Mouse (Mus musculus) forebrain, postnatal 0 days (tissue): ENCODE data around the gene Nfx1. TPM values are rescaled to one million over a fixed set of nuclear protein-coding genes. Genes with fewer than 3 reads are reported as not detected.

Experiments used
- ATAC-seq: fragments of 200-750 bp; cut with Nextera tagmentation; 2 replicates; pipeline ENCODE4 v1.8.0; 2017; ENCODE audit warnings: mild to moderate bottlenecking, moderate library complexity
- DNase-seq: peaks from one replicate; pipeline ENCODE4 v3.0.0-alpha.2; 2015
- H3K27ac ChIP-seq: fragments of 300-500 bp; sonication (generic); 2 replicates; pipeline ENCODE4 v1.5.1; 2014; ENCODE audit warnings: low read depth, mild to moderate bottlenecking, antibody characterized with exemption, low read length, moderate library complexity, mixed read lengths
- H3K27me3 ChIP-seq: fragments of 300-500 bp; sonication (generic); 2 replicates; pipeline ENCODE4 v1.6.1; 2014; ENCODE audit warnings: mild to moderate bottlenecking, low read length, mixed read lengths; ENCODE audit not compliant: insufficient read depth
- H3K36me3 ChIP-seq: fragments of 300-500 bp; sonication (generic); 2 replicates; pipeline ENCODE4 v1.6.1; 2014; ENCODE audit warnings: mild to moderate bottlenecking, moderate library complexity; ENCODE audit not compliant: insufficient read depth
- H3K4me1 ChIP-seq: fragments of 300-500 bp; sonication (generic); 2 replicates; pipeline ENCODE4 v1.6.1; 2014; ENCODE audit warnings: antibody characterized with exemption; ENCODE audit not compliant: insufficient read depth
- H3K4me2 ChIP-seq: fragments of 300-500 bp; sonication (generic); 2 replicates; pipeline ENCODE4 v1.6.1; 2014; ENCODE audit warnings: low read depth, mild to moderate bottlenecking, moderate library complexity
- H3K4me3 ChIP-seq: fragments of 300-500 bp; sonication (generic); 2 replicates; pipeline ENCODE4 v1.5.1; 2014; ENCODE audit warnings: low read depth, low read length, mixed read lengths
- H3K9ac ChIP-seq: fragments of 300-500 bp; sonication (generic); 2 replicates; pipeline ENCODE4 v1.6.1; 2014; ENCODE audit warnings: mild to moderate bottlenecking
- H3K9me3 ChIP-seq: fragments of 300-500 bp; sonication (generic); 2 replicates; pipeline ENCODE4 v1.6.1; 2016; ENCODE audit warnings: low read length
- CTCF ChIP-seq: sonication (generic); IDR thresholded peaks from 2 replicates; pipeline ENCODE4 v1.5.1; 2016; ENCODE audit warnings: antibody characterized with exemption, control low read depth, low read depth
- WGBS: fragments of 180-500 bp; shearing (Covaris S2); extraction: QIAGEN DNeasy Blood & Tissue Kit; methylation state at CpG from one replicate; pipeline ENCODE4 v1.1.7; 2014; 5-methylcytosine and 5-hydroxymethylcytosine counted together
- polyA plus RNA-seq: library from polyadenylated mRNA; unstranded; fragments of >200 nt; fragmentation: Nextera tagmentation; extraction: Ambion mirVana; gene quantifications from 2 replicates; pipeline ENCODE4 v1.2.1, GENCODE M21; 2015
- total RNA-seq: library from RNA; depleted of rRNA; stranded (reverse); fragments of >200 nt; gene quantifications from 2 replicates; pipeline ENCODE4 v1.2.3, GENCODE M21; 2014

Gene Nfx1
- total and polyA plus RNA-seq, 2 experiments from 2014 or later = 68.4 to 92.1 TPM

DNA sequence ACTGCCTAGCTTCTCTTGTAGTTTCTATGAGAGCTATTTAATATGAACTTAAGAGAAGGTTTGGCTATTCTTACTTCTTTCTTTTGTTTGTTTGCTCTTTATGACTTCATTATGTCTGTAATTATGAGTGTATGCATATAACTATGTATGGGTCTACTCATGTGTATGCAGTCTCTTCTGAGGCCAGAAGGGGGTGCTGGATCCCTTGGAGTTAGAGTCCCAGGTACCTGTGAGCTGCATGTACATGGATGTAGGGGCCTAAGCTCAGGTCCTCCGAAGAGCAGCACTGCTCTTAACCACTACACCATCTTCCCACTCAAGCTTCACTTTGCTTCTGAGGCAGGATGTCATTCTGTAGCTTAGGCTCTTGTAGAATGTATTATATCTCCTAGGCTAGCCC, 17.2 kb upstream of the Nfx1 start:
- DNase-seq (no peak), ATAC-seq (no peak)
- Histone ChIP-seq H3K27me3 (no peaks in the 10 kb centered on the region), H3K4me3 (no peak overlapping the region), H3K4me1 (peaks cover 8% of the 10 kb centered on the region), H3K27ac (no peak overlapping the region), H3K9ac (no peak overlapping the region), H3K36me3 (peaks cover 51% of the 10 kb centered on the region), H3K4me2 (no peak overlapping the region), H3K9me3 (no peaks in the 10 kb centered on the region)
- 100% methylated on average over 1 of the region's 1 CpGs for WGBS
- peak; percentile 32; the same call in 1 of the 2 replicates for TF ChIP-seq CTCF

DNA sequence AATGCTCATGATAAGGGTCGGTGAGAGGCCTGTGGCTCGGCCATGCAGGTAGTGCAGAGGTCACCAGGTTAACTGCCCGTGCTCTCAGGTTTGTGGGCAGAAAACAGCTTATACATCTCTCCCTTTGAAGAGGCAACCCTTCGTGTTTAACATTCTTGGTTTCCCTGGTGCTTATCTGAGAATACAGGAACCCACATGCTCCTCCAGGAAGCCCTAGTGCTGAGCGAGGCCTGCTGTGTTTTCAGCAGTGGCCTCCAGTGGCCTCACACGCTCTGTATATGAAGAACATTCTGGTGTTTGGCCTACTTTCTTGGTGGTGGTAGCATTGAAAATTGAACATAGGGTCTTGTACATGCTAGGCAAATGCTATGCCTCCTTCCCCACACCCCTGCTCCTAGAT, 14.8 kb upstream of the Nfx1 start:
- H3K36me3 ChIP-seq = peaks cover 75% of the 10 kb centered on the region
- no peak overlapping the region for H3K27ac ChIP-seq
- no peaks in the 10 kb centered on the region for H3K4me1 ChIP-seq
- H3K9me3 ChIP-seq = no peaks in the 10 kb centered on the region
- H3K4me2 ChIP-seq = no peak overlapping the region
- ATAC-seq (no peak), DNase-seq (no peak)
- TF ChIP-seq CTCF = no peak
- H3K9ac ChIP-seq = no peak overlapping the region
- 94% methylated on average over 6 of the region's 6 CpGs for WGBS
- H3K27me3 ChIP-seq = no peaks in the 10 kb centered on the region
- H3K4me3 ChIP-seq = no peak overlapping the region

DNA sequence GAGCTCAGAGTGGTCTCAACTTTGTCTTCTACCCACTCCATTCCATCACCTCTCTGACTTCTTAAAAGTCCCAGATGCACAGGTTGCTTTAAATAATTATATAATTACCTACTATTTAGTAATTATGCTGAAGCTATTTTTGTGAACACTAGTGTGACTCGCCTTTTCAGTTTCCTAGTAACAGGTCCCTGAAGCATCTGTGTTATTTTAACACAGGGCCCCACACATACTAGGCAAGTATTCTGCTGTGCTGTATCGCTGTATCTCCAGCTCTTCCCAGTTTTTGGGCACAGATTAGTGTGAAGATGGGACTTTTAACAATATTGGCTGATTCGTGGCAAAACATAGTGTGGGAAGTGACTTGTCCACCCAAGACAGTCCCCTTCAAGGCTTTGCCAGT, 7.2 kb upstream of the Nfx1 start:
- H3K4me1 ChIP-seq = no peaks in the 10 kb centered on the region
- ATAC-seq (no peak), DNase-seq (no peak)
- TF ChIP-seq CTCF = no peak
- WGBS = 87% methylated on average over 3 of the region's 3 CpGs
- no peak overlapping the region for H3K4me3 ChIP-seq
- H3K9ac ChIP-seq = no peak overlapping the region
- H3K27me3 ChIP-seq = no peaks in the 10 kb centered on the region
- H3K36me3 ChIP-seq = peaks cover 76% of the 10 kb centered on the region
- no peak overlapping the region for H3K4me2 ChIP-seq
- H3K27ac ChIP-seq = no peak overlapping the region
- no peaks in the 10 kb centered on the region for H3K9me3 ChIP-seq

- no peak for TF ChIP-seq CTCF
- no peak overlapping the region for H3K4me2 ChIP-seq
- WGBS = 82% methylated on average over 4 of the region's 4 CpGs
- H3K4me3 ChIP-seq = no peak overlapping the region
- peaks cover 29% of the 10 kb centered on the region for H3K36me3 ChIP-seq
- peaks cover 10% of the 10 kb centered on the region; the same call in 1 of the 2 replicates for H3K4me1 ChIP-seq
- no peak for ATAC-seq
- no peak overlapping the region for H3K27ac ChIP-seq
- no peak for DNase-seq
- H3K9me3 ChIP-seq = no peaks in the 10 kb centered on the region
- no peak overlapping the region for H3K9ac ChIP-seq
- no peaks in the 10 kb centered on the region for H3K27me3 ChIP-seq
Observed at GRCm38 (mm10) chr4:40969161-40969560, 1.5 kb upstream of the Nfx1 start.

DNA sequence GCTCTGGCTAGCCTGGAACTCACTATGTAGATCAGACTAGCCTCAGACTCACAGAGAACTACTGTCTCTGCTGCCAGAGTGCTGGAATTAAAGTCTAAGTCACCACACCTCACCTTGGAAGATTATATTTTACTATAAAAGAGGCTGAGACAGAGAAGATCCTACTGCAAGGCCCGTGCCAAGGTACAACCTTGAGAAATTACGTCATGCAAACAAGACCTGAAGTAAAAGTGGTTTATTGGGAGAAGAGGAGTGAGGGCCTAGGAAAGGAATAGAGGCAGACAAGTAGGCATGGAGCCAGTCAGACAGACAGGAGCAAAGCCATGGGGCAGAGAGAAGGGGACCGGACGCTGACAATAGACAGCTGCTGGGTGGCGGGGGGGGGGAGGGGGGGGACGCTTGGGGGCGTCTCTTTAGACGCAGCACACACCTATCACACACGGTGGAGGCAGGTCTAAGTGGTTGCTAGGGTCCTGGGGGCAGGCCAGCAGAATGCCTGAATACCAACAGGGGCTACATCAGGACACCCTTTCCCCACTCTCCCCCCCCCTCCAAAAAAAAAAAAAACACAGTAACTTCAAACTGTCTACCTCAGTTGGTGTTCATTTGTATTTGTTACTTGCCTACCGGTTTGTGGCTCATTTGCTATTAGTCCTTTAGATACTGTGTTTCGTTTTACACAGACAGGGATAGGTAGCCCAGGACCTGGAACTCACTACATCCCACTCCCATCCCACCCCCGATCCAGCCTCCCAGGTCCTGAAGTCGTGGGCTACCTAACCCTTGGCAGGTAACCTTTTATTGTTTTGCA, 720 bp upstream of the Nfx1 start:
- Histone ChIP-seq H3K27me3 (no peaks in the 10 kb centered on the region), H3K27ac (peak overlapping the region; percentile 95), H3K4me1 (peaks cover 10% of the 10 kb centered on the region; the same call in 1 of the 2 replicates), H3K9me3 (no peaks in the 10 kb centered on the region), H3K36me3 (peaks cover 22% of the 10 kb centered on the region), H3K4me2 (peak overlapping the region; percentile 66), H3K9ac (peak overlapping the region; percentile 89), H3K4me3 (peak overlapping the region; percentile 95)
- DNase-seq = no peak
- no peak for TF ChIP-seq CTCF
- ATAC-seq = no peak; the same call in 1 of the 2 replicates
- 12% methylated on average over 12 of the region's 13 CpGs for WGBS

GRCm38 (mm10) chr4:40970592-40970841, 189 bp upstream of the Nfx1 start:
- H3K4me2 ChIP-seq = peak overlapping the region; percentile 66
- no peak for TF ChIP-seq CTCF
- H3K9me3 ChIP-seq = no peaks in the 10 kb centered on the region
- DNase-seq (no peak), ATAC-seq (peak; percentile 27; the same call in 1 of the 2 replicates)
- peak overlapping the region; percentile 89 for H3K9ac ChIP-seq
- peak overlapping the region; percentile 95 for H3K27ac ChIP-seq
- H3K27me3 ChIP-seq = no peaks in the 10 kb centered on the region
- H3K4me3 ChIP-seq = peak overlapping the region; percentile 95
- peaks cover 10% of the 10 kb centered on the region; the same call in 1 of the 2 replicates for H3K4me1 ChIP-seq
- H3K36me3 ChIP-seq = peaks cover 24% of the 10 kb centered on the region
- 0% methylated on average over 15 of the region's 16 CpGs for WGBS

DNA sequence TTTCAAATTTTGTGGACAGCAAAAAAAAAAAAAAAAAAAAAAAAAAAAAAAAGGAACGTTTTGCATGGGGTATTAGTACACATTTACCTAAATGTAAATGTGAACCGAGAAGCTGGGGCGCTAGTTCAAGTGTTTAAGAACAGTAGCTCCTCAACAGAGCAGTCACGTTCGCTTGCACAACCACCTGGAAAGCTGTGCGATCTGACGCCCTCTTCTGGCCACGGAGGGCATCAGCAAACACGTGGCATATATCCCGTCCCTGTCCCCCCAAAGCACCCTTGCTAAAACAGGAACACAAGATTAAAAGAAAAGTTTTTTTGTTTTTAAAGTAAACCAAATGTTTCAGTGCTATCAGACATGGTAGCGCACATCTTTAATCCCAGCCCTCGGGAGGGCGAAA, 1.0 kb downstream of the Nfx1 start:
- no peaks in the 10 kb centered on the region for H3K9me3 ChIP-seq
- peak overlapping the region; percentile 95; the same call in 1 of the 2 replicates for H3K27ac ChIP-seq
- peak overlapping the region; percentile 66 for H3K4me2 ChIP-seq
- no peaks in the 10 kb centered on the region for H3K27me3 ChIP-seq
- peaks cover 17% of the 10 kb centered on the region for H3K36me3 ChIP-seq
- peak overlapping the region; percentile 89 for H3K9ac ChIP-seq
- DNase-seq (peak; percentile 58), ATAC-seq (no peak)
- 27% methylated on average over 13 of the region's 13 CpGs for WGBS
- peaks cover 10% of the 10 kb centered on the region; the same call in 1 of the 2 replicates for H3K4me1 ChIP-seq
- TF ChIP-seq CTCF = peak; percentile 76
- H3K4me3 ChIP-seq = peak overlapping the region; percentile 95
